Mouse (Mus musculus) forebrain, embryonic 15.5 days (tissue): ENCODE measurements around the gene Cpm. TPM values are rescaled to one million over a fixed set of nuclear protein-coding genes. Genes with fewer than 3 reads are reported as not detected.
A peak's percentile ranks its signal among the peaks of the same experiment; 100 is the strongest.

Experiments
- ATAC-seq: fragments of 200-750 bp; cut with Nextera tagmentation; replicated peaks from 2 replicates; pipeline ENCODE4 v1.8.0; 2017; ENCODE audit warnings: mild to moderate bottlenecking, moderate TSS enrichment, moderate library complexity
- H3K27ac ChIP-seq: fragments of 300-500 bp; sonication (generic); replicated peaks from 2 replicates; pipeline ENCODE4 v1.5.1; 2015; ENCODE audit warnings: mild to moderate bottlenecking, inconsistent platforms
- H3K27me3 ChIP-seq: fragments of 300-500 bp; sonication (generic); 2 replicates; pipeline ENCODE4 v1.6.1; 2015; ENCODE audit warnings: inconsistent platforms
- H3K36me3 ChIP-seq: fragments of 300-500 bp; sonication (generic); 2 replicates; pipeline ENCODE4 v1.6.1; 2015; ENCODE audit warnings: mild to moderate bottlenecking, inconsistent platforms
- H3K4me1 ChIP-seq: fragments of 300-500 bp; sonication (generic); 2 replicates; pipeline ENCODE4 v1.6.1; 2015; ENCODE audit warnings: inconsistent platforms
- H3K4me2 ChIP-seq: fragments of 300-500 bp; sonication (generic); replicated peaks from 2 replicates; pipeline ENCODE4 v1.6.1; 2015; ENCODE audit warnings: mild to moderate bottlenecking, inconsistent platforms
- H3K4me3 ChIP-seq: fragments of 300-500 bp; sonication (generic); 2 replicates; pipeline ENCODE4 v1.5.1; 2015; ENCODE audit warnings: mild to moderate bottlenecking, inconsistent platforms
- H3K9ac ChIP-seq: fragments of 300-500 bp; sonication (generic); replicated peaks from 2 replicates; pipeline ENCODE4 v1.6.1; 2015; ENCODE audit warnings: mild to moderate bottlenecking, inconsistent platforms
- H3K9me3 ChIP-seq: fragments of 300-500 bp; sonication (generic); 2 replicates; pipeline ENCODE4 v1.6.1; 2016; ENCODE audit warnings: inconsistent platforms
- WGBS: fragments of 180-500 bp; shearing (Covaris S2); methylation state at CpG from one replicate; pipeline ENCODE4 v1.1.7; 2015; ENCODE audit warnings: mixed read lengths; 5-methylcytosine and 5-hydroxymethylcytosine counted together
- polyA plus RNA-seq: library from polyadenylated mRNA; unstranded; fragments of >200 nt; fragmentation: Nextera tagmentation; extraction: Ambion mirVana; gene quantifications from 2 replicates; pipeline ENCODE4 v1.2.1, GENCODE M21; 2015

Gene Cpm
- polyA plus RNA-seq, 1 experiment from 2014 or later: 4.0 TPM

DNA sequence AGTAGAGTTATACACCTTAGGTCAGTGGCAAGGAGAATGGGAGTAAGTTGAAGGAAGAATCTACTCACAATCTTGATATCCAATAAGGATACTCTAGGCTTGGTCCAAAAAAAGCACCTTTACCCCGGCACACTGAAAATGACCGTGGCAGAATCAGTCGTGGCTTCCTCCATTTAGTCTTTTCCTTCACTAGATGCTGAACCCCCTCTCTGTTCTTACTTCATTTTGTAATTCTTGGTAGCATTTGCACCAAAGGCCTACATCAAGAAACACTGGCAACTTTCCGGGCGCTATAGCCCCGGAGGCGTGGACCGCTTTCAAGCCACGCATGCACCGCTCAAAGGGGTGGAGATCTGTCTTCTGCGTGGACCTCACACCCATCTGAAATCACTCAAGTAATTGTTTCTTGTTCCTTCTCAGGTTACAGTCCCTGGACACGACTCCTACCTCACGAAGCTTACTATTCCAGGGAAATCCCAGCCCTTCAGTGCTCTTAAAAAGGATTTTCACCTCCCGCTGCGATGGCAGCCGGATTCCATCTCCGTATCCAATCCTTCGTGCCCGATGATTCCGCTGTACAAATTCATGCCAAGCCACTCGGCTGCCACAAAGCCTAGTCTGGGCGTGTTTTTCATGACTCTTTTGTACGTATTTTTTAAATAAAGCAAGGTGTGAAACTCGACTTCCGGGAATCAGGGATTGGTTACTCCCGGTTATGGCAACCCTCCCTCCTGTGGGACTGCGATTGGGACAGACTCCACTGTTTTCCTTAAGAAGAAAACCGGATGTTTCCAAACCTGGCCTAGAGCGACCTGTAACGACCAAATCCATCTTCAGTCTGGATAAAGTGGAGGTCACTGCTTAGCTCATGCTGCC lies 53.8 kb downstream of the Cpm start:
- Histone ChIP-seq H3K4me3 (no peak overlapping the region), H3K4me1 (no peaks in the 10 kb centered on the region), H3K27ac (no peak overlapping the region), H3K9ac (no peak overlapping the region), H3K27me3 (no peaks in the 10 kb centered on the region), H3K9me3 (no peaks in the 10 kb centered on the region), H3K4me2 (no peak overlapping the region), H3K36me3 (0 out of 2 replicates have a peak, but pooled peaks cover under 1% of the 10 kb centered on the region)
- WGBS: 83% methylated on average over 30 of the region's 30 CpGs
- ATAC-seq: no peak

- Histone ChIP-seq H3K4me1 (no peaks in the 10 kb centered on the region), H3K9me3 (no peaks in the 10 kb centered on the region), H3K27me3 (no peaks in the 10 kb centered on the region), H3K27ac (no peak overlapping the region), H3K36me3 (peaks cover 6% of the 10 kb centered on the region), H3K4me3 (no peak overlapping the region), H3K9ac (no peak overlapping the region), H3K4me2 (no peak overlapping the region)
- ATAC-seq: no peak
- 93% methylated on average over 9 of the region's 9 CpGs for WGBS
Measured at GRCm38 (mm10) chr10:117683734-117684037, 54.4 kb downstream of the Cpm start.

GRCm38 (mm10) chr10:117684298-117685170 lies 55.2 kb downstream of the Cpm start:
- no peaks in the 10 kb centered on the region for H3K27me3 ChIP-seq
- no peak overlapping the region for H3K27ac ChIP-seq
- H3K4me2 ChIP-seq: no peak overlapping the region
- H3K4me1 ChIP-seq: no peaks in the 10 kb centered on the region
- no peak for ATAC-seq
- no peak overlapping the region for H3K9ac ChIP-seq
- no peaks in the 10 kb centered on the region for H3K9me3 ChIP-seq
- peaks cover 15% of the 10 kb centered on the region for H3K36me3 ChIP-seq
- H3K4me3 ChIP-seq: no peak overlapping the region
- 91% methylated on average over 19 of the region's 19 CpGs for WGBS

GRCm38 (mm10) chr10:117685171-117685848 lies 56.0 kb downstream of the Cpm start:
- Histone ChIP-seq H3K9me3 (no peaks in the 10 kb centered on the region), H3K9ac (no peak overlapping the region), H3K27me3 (no peaks in the 10 kb centered on the region), H3K27ac (no peak overlapping the region), H3K4me2 (no peak overlapping the region), H3K36me3 (peaks cover 20% of the 10 kb centered on the region), H3K4me1 (no peaks in the 10 kb centered on the region), H3K4me3 (no peak overlapping the region)
- ATAC-seq: no peak
- 94% methylated on average over 15 of the region's 15 CpGs for WGBS

- ATAC-seq: no peak
- H3K27me3 ChIP-seq: no peaks in the 10 kb centered on the region
- H3K9ac ChIP-seq: no peak overlapping the region
- no peak overlapping the region for H3K27ac ChIP-seq
- no peak overlapping the region for H3K4me3 ChIP-seq
- H3K4me2 ChIP-seq: no peak overlapping the region
- WGBS: 92% methylated on average over 13 of the region's 13 CpGs
- no peaks in the 10 kb centered on the region for H3K4me1 ChIP-seq
- peaks cover 28% of the 10 kb centered on the region for H3K36me3 ChIP-seq
- no peaks in the 10 kb centered on the region for H3K9me3 ChIP-seq
Measured at GRCm38 (mm10) chr10:117685849-117686591, 56.7 kb downstream of the Cpm start.

DNA sequence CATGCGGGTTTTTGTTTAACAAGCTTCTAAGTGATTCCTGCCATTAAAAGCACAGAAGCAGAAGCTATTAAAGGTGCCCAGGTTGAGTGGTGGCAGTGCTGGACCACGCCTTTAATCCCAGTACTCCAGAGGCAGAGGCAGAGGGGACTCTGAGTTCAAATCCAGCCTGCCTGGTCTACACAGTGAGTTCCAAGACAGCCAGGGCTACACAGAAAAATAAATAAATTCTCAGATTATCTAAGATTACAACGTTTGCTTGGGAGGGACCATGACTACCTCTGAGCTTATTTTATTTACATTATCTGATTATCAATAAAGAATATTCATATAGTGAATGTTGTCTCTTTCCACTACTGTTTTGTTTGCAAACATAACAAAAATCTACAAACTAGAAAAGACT lies 57.7 kb downstream of the Cpm start:
- Histone ChIP-seq H3K9ac (no peak overlapping the region), H3K36me3 (peaks cover 36% of the 10 kb centered on the region), H3K27ac (no peak overlapping the region), H3K27me3 (no peaks in the 10 kb centered on the region), H3K4me2 (no peak overlapping the region), H3K9me3 (no peaks in the 10 kb centered on the region), H3K4me1 (no peaks in the 10 kb centered on the region), H3K4me3 (no peak overlapping the region)
- WGBS: 85% methylated on average over 3 of the region's 3 CpGs
- no peak for ATAC-seq

- no peaks in the 10 kb centered on the region for H3K4me1 ChIP-seq
- ATAC-seq: no peak
- no peaks in the 10 kb centered on the region for H3K27me3 ChIP-seq
- H3K9ac ChIP-seq: no peak overlapping the region
- no peak overlapping the region for H3K4me2 ChIP-seq
- H3K9me3 ChIP-seq: no peaks in the 10 kb centered on the region
- H3K4me3 ChIP-seq: no peak overlapping the region
- WGBS: 90% methylated on average over 7 of the region's 7 CpGs
- no peak overlapping the region for H3K27ac ChIP-seq
- H3K36me3 ChIP-seq: peaks cover 42% of the 10 kb centered on the region
Measured at GRCm38 (mm10) chr10:117687577-117687976, 58.3 kb downstream of the Cpm start.

DNA sequence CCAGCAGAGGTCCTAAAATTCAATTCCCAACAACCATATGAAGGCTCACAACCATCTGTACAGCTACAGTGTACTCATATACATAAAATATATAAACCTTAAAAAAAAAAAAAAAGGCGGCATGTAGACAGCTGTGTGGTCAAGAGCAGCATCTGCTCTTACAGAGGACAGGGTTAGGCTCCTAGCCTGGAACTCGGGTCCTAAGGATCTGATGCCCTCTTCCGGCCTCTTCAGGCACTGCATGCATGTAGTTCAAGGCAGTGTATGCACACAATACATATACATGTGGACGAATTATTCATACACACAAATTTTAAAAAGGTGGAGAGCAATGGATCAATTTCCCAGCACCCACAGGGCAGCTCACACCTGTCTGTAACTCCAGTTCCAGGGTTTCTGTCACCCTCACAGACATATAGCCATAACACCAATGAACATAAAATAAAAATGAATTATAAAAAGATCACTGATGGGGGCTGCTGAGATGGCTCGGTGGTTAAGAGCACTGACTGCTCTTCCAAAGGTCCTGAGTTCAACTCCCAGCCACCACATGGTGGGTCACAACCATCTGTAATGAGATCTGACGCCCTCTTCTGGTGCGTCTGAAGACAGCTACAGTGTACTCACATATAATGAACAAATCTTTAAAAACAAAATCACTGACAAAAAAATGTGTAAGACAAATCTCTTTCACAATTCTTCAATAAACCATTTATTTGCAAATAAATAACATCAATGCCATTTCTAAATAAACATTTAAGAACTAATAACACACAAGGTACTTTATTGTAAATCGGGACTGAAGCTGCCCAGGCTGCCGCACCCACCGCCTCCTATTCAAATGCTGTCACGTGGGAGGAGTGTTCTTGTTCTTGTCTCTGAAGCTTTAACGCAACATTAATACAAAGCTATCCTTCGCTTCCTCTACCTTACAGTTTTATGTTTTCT lies 59.2 kb downstream of the Cpm start:
- Histone ChIP-seq H3K36me3 (peaks cover 48% of the 10 kb centered on the region), H3K4me1 (no peaks in the 10 kb centered on the region), H3K9ac (no peak overlapping the region), H3K4me3 (no peak overlapping the region), H3K27me3 (no peaks in the 10 kb centered on the region), H3K27ac (no peak overlapping the region), H3K9me3 (no peaks in the 10 kb centered on the region), H3K4me2 (no peak overlapping the region)
- ATAC-seq: peak; percentile 76; the same call in 1 of the 2 replicates
- 83% methylated on average over 13 of the region's 13 CpGs for WGBS

DNA sequence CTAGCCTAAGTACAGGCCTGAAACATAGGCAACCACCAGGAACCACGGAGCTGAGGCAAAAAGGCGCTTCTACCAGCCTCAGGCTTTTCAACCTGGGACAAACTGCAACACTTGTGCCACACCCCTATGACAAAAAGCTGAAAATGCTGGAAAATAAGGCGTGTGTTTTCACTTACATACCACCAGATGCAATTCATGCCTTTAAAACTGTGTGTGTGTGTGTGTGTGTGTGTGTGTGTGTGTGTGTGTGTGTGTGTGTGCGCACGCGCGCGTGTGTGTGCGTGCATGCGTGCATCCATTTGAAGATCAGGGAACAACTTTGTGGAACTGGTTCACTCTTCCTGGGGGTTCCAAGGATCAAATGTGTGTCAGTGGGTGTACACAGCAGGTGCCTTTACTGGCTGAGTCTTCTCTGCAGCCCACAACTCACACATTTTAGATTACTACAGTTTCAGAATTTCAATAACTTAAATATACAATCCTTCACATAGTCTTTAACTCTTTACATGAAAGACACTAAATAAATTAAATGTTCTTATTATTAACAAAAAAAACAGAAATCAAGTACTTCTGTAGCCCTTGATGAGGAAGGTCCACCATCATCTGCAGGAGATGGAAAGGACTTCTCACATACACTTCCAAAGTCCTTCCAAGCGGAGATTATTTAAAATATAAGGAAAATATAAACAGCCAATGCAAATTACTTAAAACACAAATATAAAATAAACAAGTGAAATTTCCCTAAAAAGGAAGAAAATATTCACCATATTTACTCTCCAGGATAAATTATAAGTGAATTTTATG lies 60.2 kb downstream of the Cpm start:
- H3K4me1 ChIP-seq: no peaks in the 10 kb centered on the region
- H3K9ac ChIP-seq: no peak overlapping the region
- no peaks in the 10 kb centered on the region for H3K9me3 ChIP-seq
- 96% methylated on average over 11 of the region's 11 CpGs for WGBS
- no peak overlapping the region for H3K27ac ChIP-seq
- peaks cover 56% of the 10 kb centered on the region for H3K36me3 ChIP-seq
- no peak overlapping the region for H3K4me3 ChIP-seq
- no peak for ATAC-seq
- H3K27me3 ChIP-seq: no peaks in the 10 kb centered on the region
- H3K4me2 ChIP-seq: no peak overlapping the region

DNA sequence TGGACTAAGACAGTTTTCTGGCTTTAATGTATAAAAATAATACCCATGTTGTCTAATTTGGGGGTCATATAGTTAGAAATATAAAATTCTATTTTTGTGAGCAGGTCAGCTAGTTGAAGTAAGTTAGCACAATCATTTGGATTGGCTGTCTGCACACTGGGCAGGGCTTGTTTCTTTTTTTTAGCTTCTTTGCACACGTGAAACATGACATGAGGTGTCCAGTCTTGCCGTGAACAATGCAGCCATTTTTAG lies 60.7 kb downstream of the Cpm start:
- H3K9me3 ChIP-seq: no peaks in the 10 kb centered on the region
- no peak overlapping the region for H3K9ac ChIP-seq
- no peak overlapping the region for H3K4me2 ChIP-seq
- H3K4me3 ChIP-seq: no peak overlapping the region
- peaks cover 61% of the 10 kb centered on the region for H3K36me3 ChIP-seq
- no peak for ATAC-seq
- H3K4me1 ChIP-seq: no peaks in the 10 kb centered on the region
- no peak overlapping the region for H3K27ac ChIP-seq
- no peaks in the 10 kb centered on the region for H3K27me3 ChIP-seq
- 81% methylated on average over 2 of the region's 2 CpGs for WGBS
